Mouse (Mus musculus): ENCODE measurements around the gene Chrdl2. TPM values are rescaled to one million over a fixed set of nuclear protein-coding genes. Genes with fewer than 3 reads are reported as not detected.
"Not testable (repeated sequence)": the region's sequence is repeated elsewhere in the genome, so short reads cannot be mapped to it uniquely, and the experiment has no call there.

Gene Chrdl2
- polyA plus RNA-seq (2012; rRNA removed) = 0.34 and 0.85 TPM in 2 replicates

DNA sequence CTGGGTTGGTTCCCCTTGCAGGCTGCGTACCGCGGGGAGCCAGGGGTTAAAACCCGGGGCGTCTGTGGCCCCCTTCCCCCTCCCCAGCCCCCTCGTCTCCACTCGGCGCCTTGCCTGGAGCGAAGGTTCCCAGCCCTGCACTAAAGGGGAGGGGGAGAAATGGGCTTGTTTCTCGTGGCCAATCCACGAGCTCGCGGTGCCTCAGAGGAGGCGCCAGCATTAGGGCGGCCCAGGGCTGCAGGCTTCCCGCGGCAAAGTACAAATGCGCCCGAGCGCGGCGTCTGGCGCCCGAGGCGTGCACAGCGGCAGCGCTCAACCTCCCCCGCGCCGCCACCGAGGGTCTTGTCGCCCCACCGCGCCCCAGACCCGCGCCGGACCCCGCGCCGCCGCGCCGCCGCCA lies at the start of gene Chrdl2:
Gene Chrdl2, plus strand, starts transcription at position 383 of the 400 bp plus-strand sequence.
- Histone ChIP-seq H3K27me3 (ENCODE audit: control insufficient read depth, insufficient read depth, low read length) (peaks cover 27% of the 10 kb centered on the region), H3K4me1 (ENCODE audit: control insufficient read depth, insufficient read depth, insufficient read length, low read length) (peaks cover 4% of the 10 kb centered on the region; the same call in 1 of the 2 replicates), H3K27ac (ENCODE audit: insufficient read depth, low read depth, low read length) (no peak within 1 kb of the TSS), H3K4me3 (ENCODE audit: low read depth, low read length) (peak within 1 kb of the TSS; percentile 36), H3K36me3 (ENCODE audit: control insufficient read depth, insufficient read depth, low read length) (no peaks in the 10 kb centered on the region)
- no peak for TF ChIP-seq POLR2A (IDR thresholded peaks at IDR 0.05; ENCODE audit: low read depth, low read length)
- no peak for TF ChIP-seq CTCF (IDR thresholded peaks at IDR 0.05; ENCODE audit: extremely low read depth, insufficient read length, insufficient replicate concordance, low read depth, low read length)
- WGBS = under 1% methylated on average over 42 of the region's 44 CpGs

DNA sequence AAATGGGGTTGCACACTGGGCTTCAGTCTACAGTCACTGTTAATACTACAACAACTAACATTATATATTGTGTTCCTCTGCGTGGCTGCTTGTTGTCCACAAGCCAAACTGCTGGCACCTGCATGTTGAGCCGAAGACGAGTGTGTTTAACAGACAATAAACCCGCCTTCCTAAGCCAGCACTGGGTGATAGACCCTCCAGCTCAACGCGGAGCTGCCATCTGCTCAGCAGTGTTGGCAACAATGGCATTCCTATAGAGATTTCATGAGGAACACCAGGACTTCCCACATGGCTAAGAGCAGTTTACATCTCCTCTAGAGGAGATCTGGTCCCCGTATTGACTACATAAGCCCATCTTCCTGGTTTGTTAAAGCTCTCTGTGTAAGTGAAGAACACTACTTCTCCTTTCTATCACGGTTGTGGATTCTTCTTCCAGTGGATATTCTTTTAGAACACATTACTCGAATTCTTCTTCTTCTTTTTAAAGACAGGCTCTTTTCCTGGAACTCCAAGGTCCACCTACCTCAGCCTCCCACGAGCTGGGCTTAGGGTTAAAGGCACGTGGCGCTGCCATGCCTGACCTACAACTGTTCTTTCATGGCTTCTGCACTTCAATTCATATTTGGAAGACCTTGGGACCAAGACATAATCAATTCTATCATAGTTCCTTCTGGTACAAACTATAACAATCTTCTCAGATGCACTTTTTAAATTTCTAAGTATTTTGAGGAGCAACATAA lies 48.6 kb upstream of the Chrdl2 start:
- Histone ChIP-seq H3K4me3 (ENCODE audit: low read depth, low read length) (no peak overlapping the region), H3K4me1 (ENCODE audit: control insufficient read depth, insufficient read depth, insufficient read length, low read length) (no peaks in the 10 kb centered on the region), H3K27ac (ENCODE audit: insufficient read depth, low read depth, low read length) (no peak overlapping the region), H3K27me3 (ENCODE audit: control insufficient read depth, insufficient read depth, low read length) (no peaks in the 10 kb centered on the region), H3K36me3 (ENCODE audit: control insufficient read depth, insufficient read depth, low read length) (peaks cover 3% of the 10 kb centered on the region; the same call in 1 of the 2 replicates)
- TF ChIP-seq CTCF (IDR thresholded peaks at IDR 0.05; ENCODE audit: extremely low read depth, insufficient read length, insufficient replicate concordance, low read depth, low read length) = no peak
- TF ChIP-seq POLR2A (IDR thresholded peaks at IDR 0.05; ENCODE audit: low read depth, low read length) = no peak
- 85% methylated on average over 12 of the region's 12 CpGs for WGBS

DNA sequence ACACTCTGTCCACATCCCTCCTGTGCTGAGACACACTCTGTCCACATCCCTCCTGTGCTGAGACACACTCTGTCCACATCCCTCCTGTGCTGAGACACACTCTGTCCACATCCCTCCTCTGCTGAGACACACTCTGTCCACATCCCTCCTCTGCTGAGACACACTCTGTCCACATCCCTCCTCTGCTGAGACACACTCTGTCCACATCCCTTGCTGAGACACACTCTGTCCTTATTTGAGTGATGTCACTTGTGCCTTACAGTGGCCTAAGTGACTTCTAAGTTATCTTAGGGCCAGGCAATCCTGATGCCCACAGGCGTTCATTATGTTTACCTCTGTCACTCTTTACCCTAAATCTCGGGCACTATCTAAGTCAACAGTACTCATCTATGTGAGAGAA lies 45.4 kb upstream of the Chrdl2 start:
- H3K4me3 ChIP-seq (ENCODE audit: low read depth, low read length); H3K27ac ChIP-seq (ENCODE audit: insufficient read depth, low read depth, low read length); H3K36me3 ChIP-seq (ENCODE audit: control insufficient read depth, insufficient read depth, low read length); H3K27me3 ChIP-seq (ENCODE audit: control insufficient read depth, insufficient read depth, low read length): not testable (repeated sequence)
- 70% methylated on average over 2 of the region's 2 CpGs for WGBS
- peaks cover 12% of the 10 kb centered on the region; the same call in 1 of the 2 replicates for H3K4me1 ChIP-seq (ENCODE audit: control insufficient read depth, insufficient read depth, insufficient read length, low read length)

DNA sequence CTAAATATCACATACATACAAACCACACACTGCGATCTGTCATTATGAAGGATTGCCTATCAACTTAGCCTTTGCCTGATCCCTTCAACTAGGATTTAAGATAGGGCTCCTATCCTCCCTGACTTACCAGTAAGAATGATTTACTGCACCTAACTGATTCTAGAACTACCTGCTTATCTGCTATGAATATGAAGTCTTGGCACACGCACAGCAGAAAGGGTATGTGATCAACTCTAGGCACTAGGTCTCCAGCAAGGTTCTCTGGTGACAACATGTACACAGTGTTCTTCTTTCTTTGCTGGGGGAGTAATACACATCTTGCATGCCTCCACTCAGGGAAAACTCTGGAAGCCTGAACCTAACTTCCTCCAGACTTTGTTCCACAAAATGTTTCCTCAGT lies 44.5 kb upstream of the Chrdl2 start:
- peaks cover 16% of the 10 kb centered on the region; the same call in 1 of the 2 replicates for H3K4me1 ChIP-seq (ENCODE audit: control insufficient read depth, insufficient read depth, insufficient read length, low read length)
- WGBS = 57% methylated on average over 2 of the region's 2 CpGs
- H3K4me3 ChIP-seq (ENCODE audit: low read depth, low read length) = no peak overlapping the region
- H3K27ac ChIP-seq (ENCODE audit: insufficient read depth, low read depth, low read length) = no peak overlapping the region
- no peaks in the 10 kb centered on the region for H3K36me3 ChIP-seq (ENCODE audit: control insufficient read depth, insufficient read depth, low read length)
- TF ChIP-seq CTCF (IDR thresholded peaks at IDR 0.05; ENCODE audit: extremely low read depth, insufficient read length, insufficient replicate concordance, low read depth, low read length) (no peak), POLR2A (IDR thresholded peaks at IDR 0.05; ENCODE audit: low read depth, low read length) (no peak)
- no peaks in the 10 kb centered on the region for H3K27me3 ChIP-seq (ENCODE audit: control insufficient read depth, insufficient read depth, low read length)

DNA sequence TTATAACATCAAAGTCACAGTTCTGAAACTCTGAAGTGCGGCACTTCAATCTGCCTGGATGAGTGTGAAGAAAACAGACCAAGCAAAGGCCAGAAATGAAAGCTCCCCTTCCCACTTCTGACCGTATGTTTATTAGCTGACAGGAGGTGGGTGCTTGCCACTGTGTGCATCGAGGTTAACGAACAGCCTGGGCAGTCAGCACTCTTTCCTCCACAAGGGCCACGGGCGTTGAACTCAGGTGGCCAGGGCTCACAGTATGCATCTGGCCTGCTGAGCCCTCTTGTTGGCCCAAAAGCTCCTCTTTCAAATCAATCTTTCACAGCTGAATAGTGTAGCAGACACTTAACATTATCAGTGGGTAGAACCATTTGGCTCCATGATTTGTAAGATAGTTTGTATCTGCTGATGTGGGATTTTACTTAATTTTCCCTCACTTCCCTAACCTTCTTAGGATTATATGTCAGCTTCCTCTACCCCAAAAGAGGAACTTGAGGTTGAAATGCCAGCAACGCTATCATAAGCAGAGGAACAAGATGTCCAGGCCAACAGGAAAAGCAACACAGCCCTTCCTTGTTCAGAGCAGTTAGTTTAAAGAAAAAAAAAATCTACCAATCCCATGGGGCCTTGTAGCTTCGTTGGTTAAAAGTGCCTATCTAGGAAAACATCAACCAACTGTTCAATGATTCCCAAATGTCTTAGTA lies 43.3 kb upstream of the Chrdl2 start:
- TF ChIP-seq CTCF (IDR thresholded peaks at IDR 0.05; ENCODE audit: extremely low read depth, insufficient read length, insufficient replicate concordance, low read depth, low read length) (no peak), POLR2A (IDR thresholded peaks at IDR 0.05; ENCODE audit: low read depth, low read length) (no peak)
- no peaks in the 10 kb centered on the region for H3K27me3 ChIP-seq (ENCODE audit: control insufficient read depth, insufficient read depth, low read length)
- peak overlapping the region; percentile 56 for H3K27ac ChIP-seq (ENCODE audit: insufficient read depth, low read depth, low read length)
- H3K36me3 ChIP-seq (ENCODE audit: control insufficient read depth, insufficient read depth, low read length) = no peaks in the 10 kb centered on the region
- no peak overlapping the region for H3K4me3 ChIP-seq (ENCODE audit: low read depth, low read length)
- WGBS = 62% methylated on average over 8 of the region's 8 CpGs
- peaks cover 16% of the 10 kb centered on the region; the same call in 1 of the 2 replicates for H3K4me1 ChIP-seq (ENCODE audit: control insufficient read depth, insufficient read depth, insufficient read length, low read length)

DNA sequence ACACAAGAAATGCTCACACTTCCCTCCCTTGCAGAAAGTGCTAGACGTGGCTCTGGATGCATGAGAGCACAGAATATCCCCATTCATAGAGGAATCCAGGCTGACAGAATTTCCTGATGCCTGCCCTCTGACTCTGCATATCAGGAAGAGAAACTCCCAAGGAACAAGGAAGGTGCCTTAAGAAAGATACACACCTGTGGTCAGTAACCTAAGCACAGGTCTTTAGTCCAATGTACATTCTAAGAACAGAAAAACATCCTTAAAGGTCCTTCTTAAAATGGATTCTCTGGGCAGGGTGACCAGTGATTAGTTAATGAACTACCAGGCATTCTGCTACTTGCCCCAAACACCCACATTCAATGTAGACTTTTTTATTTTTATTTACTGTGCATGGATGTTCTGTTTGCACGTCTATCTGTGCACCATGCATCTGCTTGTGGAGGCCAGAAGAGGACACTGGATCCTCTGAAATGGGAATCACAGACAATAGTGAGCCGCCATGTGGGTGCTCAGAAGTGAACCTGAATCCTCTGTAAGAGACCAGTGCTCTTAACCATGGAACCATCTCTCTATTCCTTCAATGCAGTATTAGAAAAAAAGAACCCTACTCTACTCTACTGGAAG lies 42.6 kb upstream of the Chrdl2 start:
- no peak overlapping the region for H3K4me3 ChIP-seq (ENCODE audit: low read depth, low read length)
- peaks cover 16% of the 10 kb centered on the region; the same call in 1 of the 2 replicates for H3K4me1 ChIP-seq (ENCODE audit: control insufficient read depth, insufficient read depth, insufficient read length, low read length)
- WGBS = 60% methylated on average over 3 of the region's 3 CpGs
- H3K27ac ChIP-seq (ENCODE audit: insufficient read depth, low read depth, low read length) = 0 out of 2 replicates have a peak overlapping the region, but pooled peaks have one; percentile 10
- H3K27me3 ChIP-seq (ENCODE audit: control insufficient read depth, insufficient read depth, low read length) = no peaks in the 10 kb centered on the region
- TF ChIP-seq POLR2A (IDR thresholded peaks at IDR 0.05; ENCODE audit: low read depth, low read length) (no peak), CTCF (IDR thresholded peaks at IDR 0.05; ENCODE audit: extremely low read depth, insufficient read length, insufficient replicate concordance, low read depth, low read length) (no peak)
- H3K36me3 ChIP-seq (ENCODE audit: control insufficient read depth, insufficient read depth, low read length) = no peaks in the 10 kb centered on the region

All from small intestine, adult 2 months (tissue).